Mouse (Mus musculus): ENCODE measurements at regions not wholly inside any gene's neighbourhood (a gene's known extent, or its start where the extent isn't known, plus 50 kb on each side); places are given as distances from the start of the nearest gene placed in this dataset.

GRCm38 (mm10) chr9:46431053-46431452 is 111.3 kb upstream of the 4931429L15Rik start:
- WGBS = 64% methylated on average over 13 of the region's 13 CpGs
- Histone ChIP-seq H3K4me2 (no peak overlapping the region), H3K27me3 (no peaks in the 10 kb centered on the region), H3K4me1 (replicated peaks) (no peaks in the 10 kb centered on the region), H3K9ac (no peak overlapping the region), H3K9me3 (0 out of 2 replicates have a peak, but pooled peaks cover 5% of the 10 kb centered on the region), H3K4me3 (no peak overlapping the region), H3K27ac (replicated peaks) (no peak overlapping the region), H3K36me3 (no peaks in the 10 kb centered on the region)
- ATAC-seq (ENCODE audit: low FRiP score, low read depth) = no peak

- WGBS = 57% methylated on average over 12 of the region's 12 CpGs
- Histone ChIP-seq H3K27ac (replicated peaks) (no peak overlapping the region), H3K4me1 (replicated peaks) (peaks cover 13% of the 10 kb centered on the region), H3K36me3 (no peaks in the 10 kb centered on the region), H3K9me3 (no peaks in the 10 kb centered on the region), H3K27me3 (no peaks in the 10 kb centered on the region), H3K4me2 (no peak overlapping the region), H3K9ac (no peak overlapping the region), H3K4me3 (no peak overlapping the region)
- peak; percentile 61; the same call in 1 of the 2 replicates for ATAC-seq (ENCODE audit: low FRiP score, low read depth)
Observed at GRCm38 (mm10) chr9:46423184-46423967, 103.6 kb upstream of the 4931429L15Rik start.

- H3K9me3 ChIP-seq = no peaks in the 10 kb centered on the region
- WGBS = 29% methylated on average over 7 of the region's 7 CpGs
- H3K27me3 ChIP-seq = no peaks in the 10 kb centered on the region
- H3K27ac ChIP-seq (replicated peaks) = no peak overlapping the region
- H3K4me3 ChIP-seq = no peak overlapping the region
- H3K4me2 ChIP-seq = no peak overlapping the region
- H3K4me1 ChIP-seq (replicated peaks) = peaks cover 13% of the 10 kb centered on the region
- no peak overlapping the region for H3K9ac ChIP-seq
- H3K36me3 ChIP-seq = no peaks in the 10 kb centered on the region
- ATAC-seq (ENCODE audit: low FRiP score, low read depth) = no peak
Observed at GRCm38 (mm10) chr9:46421688-46422274, 102.0 kb upstream of the 4931429L15Rik start.

GRCm38 (mm10) chr9:46411686-46412085 is 91.9 kb upstream of the 4931429L15Rik start:
- no peak for ATAC-seq (ENCODE audit: low FRiP score, low read depth)
- Histone ChIP-seq H3K27ac (replicated peaks) (no peak overlapping the region), H3K27me3 (no peaks in the 10 kb centered on the region), H3K4me3 (no peak overlapping the region), H3K9ac (no peak overlapping the region), H3K9me3 (no peaks in the 10 kb centered on the region), H3K36me3 (no peaks in the 10 kb centered on the region), H3K4me2 (no peak overlapping the region), H3K4me1 (replicated peaks) (no peaks in the 10 kb centered on the region)
- WGBS = 69% methylated on average over 10 of the region's 10 CpGs

- no peak overlapping the region for H3K4me3 ChIP-seq
- no peaks in the 10 kb centered on the region for H3K9me3 ChIP-seq
- no peak overlapping the region for H3K27ac ChIP-seq (replicated peaks)
- H3K36me3 ChIP-seq = no peaks in the 10 kb centered on the region
- H3K4me2 ChIP-seq = no peak overlapping the region
- H3K27me3 ChIP-seq = no peaks in the 10 kb centered on the region
- 74% methylated on average over 10 of the region's 10 CpGs for WGBS
- no peak overlapping the region for H3K9ac ChIP-seq
- ATAC-seq (ENCODE audit: low FRiP score, low read depth) = no peak
- no peaks in the 10 kb centered on the region for H3K4me1 ChIP-seq (replicated peaks)
Observed at GRCm38 (mm10) chr9:46408776-46409175, 89.0 kb upstream of the 4931429L15Rik start.

GRCm38 (mm10) chr9:46406606-46407005 is 86.8 kb upstream of the 4931429L15Rik start:
- 62% methylated on average over 8 of the region's 8 CpGs for WGBS
- Histone ChIP-seq H3K9ac (no peak overlapping the region), H3K4me1 (replicated peaks) (no peaks in the 10 kb centered on the region), H3K27ac (replicated peaks) (no peak overlapping the region), H3K27me3 (no peaks in the 10 kb centered on the region), H3K9me3 (no peaks in the 10 kb centered on the region), H3K4me2 (no peak overlapping the region), H3K36me3 (no peaks in the 10 kb centered on the region), H3K4me3 (no peak overlapping the region)
- no peak for ATAC-seq (ENCODE audit: low FRiP score, low read depth)

- no peaks in the 10 kb centered on the region for H3K9me3 ChIP-seq
- H3K9ac ChIP-seq = no peak overlapping the region
- no peaks in the 10 kb centered on the region for H3K27me3 ChIP-seq
- no peak overlapping the region for H3K4me2 ChIP-seq
- H3K27ac ChIP-seq (replicated peaks) = no peak overlapping the region
- 80% methylated on average over 7 of the region's 7 CpGs for WGBS
- no peak for ATAC-seq (ENCODE audit: low FRiP score, low read depth)
- no peaks in the 10 kb centered on the region for H3K36me3 ChIP-seq
- no peak overlapping the region for H3K4me3 ChIP-seq
- H3K4me1 ChIP-seq (replicated peaks) = peaks cover 7% of the 10 kb centered on the region
Observed at GRCm38 (mm10) chr9:46396591-46396990, 76.8 kb upstream of the 4931429L15Rik start.

- no peaks in the 10 kb centered on the region for H3K36me3 ChIP-seq
- H3K9me3 ChIP-seq = no peaks in the 10 kb centered on the region
- 40% methylated on average over 14 of the region's 14 CpGs for WGBS
- H3K4me2 ChIP-seq = no peak overlapping the region
- ATAC-seq (ENCODE audit: low FRiP score, low read depth) = no peak
- H3K27ac ChIP-seq (replicated peaks) = no peak overlapping the region
- no peaks in the 10 kb centered on the region for H3K27me3 ChIP-seq
- no peak overlapping the region for H3K9ac ChIP-seq
- peaks cover 7% of the 10 kb centered on the region for H3K4me1 ChIP-seq (replicated peaks)
- no peak overlapping the region for H3K4me3 ChIP-seq
Observed at GRCm38 (mm10) chr9:46395156-46395765, 75.5 kb upstream of the 4931429L15Rik start.

- no peak overlapping the region for H3K27ac ChIP-seq (replicated peaks)
Observed at GRCm38 (mm10) chr9:46394239-46394638, 74.5 kb upstream of the 4931429L15Rik start.

GRCm38 (mm10) chr9:46392641-46393321 is 73.0 kb upstream of the 4931429L15Rik start:
- Histone ChIP-seq H3K9ac (no peak overlapping the region), H3K9me3 (no peaks in the 10 kb centered on the region), H3K4me2 (peak overlapping the region; percentile 22), H3K27ac (replicated peaks) (no peak overlapping the region), H3K27me3 (no peaks in the 10 kb centered on the region), H3K36me3 (no peaks in the 10 kb centered on the region), H3K4me3 (no peak overlapping the region), H3K4me1 (replicated peaks) (peaks cover 26% of the 10 kb centered on the region)
- ATAC-seq (ENCODE audit: low FRiP score, low read depth) = 0 out of 2 replicates have a peak, but pooled peaks have one; percentile 32
- WGBS = 6% methylated on average over 23 of the region's 23 CpGs

More at GRCm38 (mm10) chr9:46394239-46394638, 74.5 kb upstream of the 4931429L15Rik start:
- H3K36me3 ChIP-seq = no peaks in the 10 kb centered on the region
- no peak overlapping the region for H3K4me2 ChIP-seq
- H3K9ac ChIP-seq = no peak overlapping the region
- WGBS = 69% methylated on average over 7 of the region's 7 CpGs
- no peak for ATAC-seq (ENCODE audit: low FRiP score, low read depth)
- H3K27me3 ChIP-seq = no peaks in the 10 kb centered on the region
- no peaks in the 10 kb centered on the region for H3K9me3 ChIP-seq
- no peak overlapping the region for H3K4me3 ChIP-seq
- peaks cover 15% of the 10 kb centered on the region for H3K4me1 ChIP-seq (replicated peaks)

GRCm38 (mm10) chr9:46389741-46390140 is 70.0 kb upstream of the 4931429L15Rik start:
- H3K4me2 ChIP-seq = peak overlapping the region; percentile 57
- H3K9ac ChIP-seq = peak overlapping the region; percentile 43
- ATAC-seq (ENCODE audit: low FRiP score, low read depth) = no peak
- H3K4me1 ChIP-seq (replicated peaks) = peaks cover 26% of the 10 kb centered on the region
- H3K9me3 ChIP-seq = no peaks in the 10 kb centered on the region
- no peaks in the 10 kb centered on the region for H3K36me3 ChIP-seq
- peak overlapping the region; percentile 85 for H3K27ac ChIP-seq (replicated peaks)
- peak overlapping the region; percentile 41 for H3K4me3 ChIP-seq
- WGBS = 2% methylated on average over 9 of the region's 9 CpGs
- no peaks in the 10 kb centered on the region for H3K27me3 ChIP-seq
